Mouse (Mus musculus) neural tube, embryonic 15.5 days (tissue): Measurements from ENCODE around the gene Aplp2. TPM values are rescaled to one million over a fixed set of nuclear protein-coding genes. Genes with fewer than 3 reads are reported as not detected.

Experiments
- ATAC-seq: fragments of 200-750 bp; cut with Nextera tagmentation; 2 replicates; pipeline ENCODE4 v1.8.0; 2017; ENCODE audit warnings: mild to moderate bottlenecking, moderate TSS enrichment, moderate library complexity; ENCODE audit not compliant: low FRiP score
- H3K27ac ChIP-seq: fragments of 300-500 bp; sonication (generic); replicated peaks from 2 replicates; pipeline ENCODE4 v1.5.1; 2015; ENCODE audit warnings: mild to moderate bottlenecking, inconsistent platforms
- H3K27me3 ChIP-seq: fragments of 300-500 bp; sonication (generic); replicated peaks from 2 replicates; pipeline ENCODE4 v1.6.1; 2015; ENCODE audit warnings: inconsistent platforms
- H3K36me3 ChIP-seq: fragments of 300-500 bp; sonication (generic); 2 replicates; pipeline ENCODE4 v1.6.1; 2015; ENCODE audit warnings: inconsistent platforms
- H3K4me1 ChIP-seq: fragments of 300-500 bp; sonication (generic); 2 replicates; pipeline ENCODE4 v1.6.1; 2015; ENCODE audit warnings: inconsistent platforms
- H3K4me2 ChIP-seq: fragments of 300-500 bp; sonication (generic); 2 replicates; pipeline ENCODE4 v1.6.1; 2015; ENCODE audit warnings: inconsistent platforms, mild to moderate bottlenecking, moderate library complexity
- H3K4me3 ChIP-seq: fragments of 300-500 bp; sonication (generic); replicated peaks from 2 replicates; pipeline ENCODE4 v1.5.1; 2015; ENCODE audit warnings: mild to moderate bottlenecking, inconsistent platforms
- H3K9ac ChIP-seq: fragments of 300-500 bp; sonication (generic); replicated peaks from 2 replicates; pipeline ENCODE4 v1.6.1; 2015; ENCODE audit warnings: mild to moderate bottlenecking, inconsistent platforms
- H3K9me3 ChIP-seq: fragments of 300-500 bp; sonication (generic); replicated peaks from 2 replicates; pipeline ENCODE4 v1.6.1; 2016; ENCODE audit warnings: inconsistent platforms
- WGBS: fragments of 180-500 bp; shearing (Covaris S2); methylation state at CpG from one replicate; pipeline ENCODE4 v1.1.7; 2015; ENCODE audit warnings: mixed read lengths; 5-methylcytosine and 5-hydroxymethylcytosine counted together
- polyA plus RNA-seq: library from polyadenylated mRNA; unstranded; fragments of >200 nt; fragmentation: Nextera tagmentation; extraction: Ambion mirVana; gene quantifications from 2 replicates; pipeline ENCODE4 v1.2.1, GENCODE M21; 2015

The Aplp2 gene
- 450 and 456 TPM in 2 replicates for polyA plus RNA-seq

- Histone ChIP-seq H3K4me3 (peak within 1 kb of the TSS; percentile 95), H3K9ac (peak within 1 kb of the TSS; percentile 89), H3K27me3 (no peaks in the 10 kb centered on the region), H3K36me3 (no peaks in the 10 kb centered on the region), H3K4me2 (peak within 1 kb of the TSS; percentile 80), H3K9me3 (no peaks in the 10 kb centered on the region), H3K4me1 (peaks cover 38% of the 10 kb centered on the region), H3K27ac (peak within 1 kb of the TSS; percentile 96)
- ATAC-seq: peak; percentile 99
- under 1% methylated on average over 60 of the region's 63 CpGs for WGBS
These were observed at the start of gene Aplp2 for GRCm38 (mm10) chr9:31211690-31212499. Gene Aplp2, minus strand, starts transcription at chr9:31211815.

- Histone ChIP-seq H3K9me3 (no peaks in the 10 kb centered on the region), H3K4me2 (no peak overlapping the region), H3K4me3 (no peak overlapping the region), H3K4me1 (no peaks in the 10 kb centered on the region), H3K27me3 (no peaks in the 10 kb centered on the region), H3K27ac (no peak overlapping the region), H3K36me3 (no peaks in the 10 kb centered on the region), H3K9ac (no peak overlapping the region)
- ATAC-seq: no peak
- 46% methylated on average over 4 of the region's 4 CpGs for WGBS
These were observed 48.6 kb upstream of the Aplp2 start for GRCm38 (mm10) chr9:31260219-31260618.

DNA sequence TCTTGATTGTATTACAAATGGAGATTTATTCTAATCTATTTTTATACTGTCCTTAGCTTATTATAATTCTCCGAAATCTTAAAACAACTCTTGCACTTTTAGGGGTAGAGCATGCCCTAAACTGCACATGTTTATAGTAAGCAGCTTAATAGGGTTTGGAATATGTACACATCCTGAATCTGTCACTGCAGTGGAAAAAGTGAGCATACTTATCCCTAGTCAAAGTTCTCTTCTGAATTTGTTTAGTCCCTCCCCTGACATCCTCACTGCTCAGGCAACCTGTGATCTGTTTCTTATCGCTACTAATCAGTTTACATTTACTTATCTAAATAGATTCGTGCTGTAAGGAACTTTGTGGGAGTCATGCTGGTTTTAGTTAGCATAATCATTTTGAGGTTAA lies 46.6 kb upstream of the Aplp2 start:
- Histone ChIP-seq H3K27me3 (no peaks in the 10 kb centered on the region), H3K36me3 (no peaks in the 10 kb centered on the region), H3K27ac (no peak overlapping the region)

DNA sequence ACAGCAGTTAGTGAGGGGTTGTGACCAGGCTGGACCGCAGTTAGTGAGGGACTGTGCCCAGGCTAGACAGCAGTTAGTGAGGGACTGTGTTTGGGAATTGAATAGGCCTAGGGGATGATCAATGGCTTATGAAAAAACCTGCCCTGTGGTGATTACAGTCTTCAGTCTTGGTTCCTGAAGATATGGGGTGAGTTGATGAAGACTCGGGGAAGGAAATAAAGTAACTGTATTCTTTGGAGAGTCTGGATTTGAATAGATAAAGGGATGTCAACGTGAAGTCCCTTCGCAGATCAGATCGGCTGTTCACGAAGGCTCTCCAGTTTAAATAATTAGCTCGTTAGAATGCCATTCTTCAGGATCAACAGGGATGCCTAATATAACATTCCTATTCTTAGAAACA lies 44.3 kb upstream of the Aplp2 start:
- Histone ChIP-seq H3K4me3 (no peak overlapping the region), H3K9ac (no peak overlapping the region), H3K9me3 (no peaks in the 10 kb centered on the region), H3K27ac (no peak overlapping the region), H3K4me2 (no peak overlapping the region), H3K36me3 (no peaks in the 10 kb centered on the region), H3K27me3 (no peaks in the 10 kb centered on the region), H3K4me1 (no peaks in the 10 kb centered on the region)
- no peak for ATAC-seq
- 72% methylated on average over 7 of the region's 7 CpGs for WGBS

More for the DNA sequence above, 46.6 kb upstream of the Aplp2 start:
- no peak for ATAC-seq
- WGBS: 84% methylated on average over 3 of the region's 3 CpGs
- no peak overlapping the region for H3K4me2 ChIP-seq
- no peaks in the 10 kb centered on the region for H3K9me3 ChIP-seq
- H3K4me1 ChIP-seq: no peaks in the 10 kb centered on the region
- no peak overlapping the region for H3K4me3 ChIP-seq
- no peak overlapping the region for H3K9ac ChIP-seq

GRCm38 (mm10) chr9:31254697-31255004 lies 43.0 kb upstream of the Aplp2 start:
- no peaks in the 10 kb centered on the region for H3K36me3 ChIP-seq
- no peaks in the 10 kb centered on the region for H3K9me3 ChIP-seq
- H3K9ac ChIP-seq: no peak overlapping the region
- H3K4me1 ChIP-seq: no peaks in the 10 kb centered on the region
- no peak overlapping the region for H3K4me3 ChIP-seq
- no peak overlapping the region for H3K27ac ChIP-seq
- no peaks in the 10 kb centered on the region for H3K27me3 ChIP-seq
- 95% methylated on average over 7 of the region's 7 CpGs for WGBS
- no peak overlapping the region for H3K4me2 ChIP-seq
- ATAC-seq: no peak

DNA sequence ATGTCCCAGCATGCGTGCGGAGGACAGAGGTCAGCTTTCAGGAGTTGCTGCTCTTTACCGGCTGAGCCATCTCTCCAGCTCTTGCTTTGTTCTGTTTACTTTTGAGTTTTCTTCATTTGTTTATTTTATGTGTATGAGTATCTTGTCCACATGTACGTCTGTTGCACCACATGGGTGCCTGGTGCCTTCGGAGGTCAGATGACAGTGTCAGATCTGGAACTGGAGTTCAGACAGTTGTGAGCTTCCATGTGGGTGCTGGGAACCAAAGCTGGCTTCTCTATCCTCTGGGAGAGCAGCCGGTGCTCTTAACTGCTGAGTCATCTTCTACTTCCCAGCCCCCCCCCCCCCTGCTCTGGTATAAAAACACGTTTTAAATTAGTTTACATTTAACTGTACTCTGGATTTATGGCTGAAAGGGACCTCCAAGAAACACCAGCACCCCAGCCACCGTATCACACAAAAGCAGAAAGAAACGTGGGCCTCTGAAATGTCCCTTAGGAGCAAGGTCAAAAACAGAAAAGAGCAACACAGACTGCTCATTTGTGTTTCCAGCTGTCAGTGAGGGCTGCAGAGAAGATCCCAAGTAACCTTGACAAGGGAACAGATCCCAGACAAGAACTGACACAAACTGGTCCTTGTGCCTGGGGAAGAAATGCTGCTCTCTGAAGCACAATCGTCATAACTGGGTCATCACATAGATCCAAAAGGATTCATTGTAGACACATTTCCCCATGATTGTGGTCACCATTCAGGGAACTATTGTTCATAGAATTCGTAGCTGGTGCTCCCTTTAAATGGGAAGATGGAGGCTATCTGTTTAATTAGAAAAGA lies 42.5 kb upstream of the Aplp2 start:
- H3K4me2 ChIP-seq: no peak overlapping the region
- H3K27ac ChIP-seq: no peak overlapping the region
- H3K27me3 ChIP-seq: no peaks in the 10 kb centered on the region
- H3K36me3 ChIP-seq: no peaks in the 10 kb centered on the region
- ATAC-seq: no peak
- H3K4me3 ChIP-seq: no peak overlapping the region
- no peak overlapping the region for H3K9ac ChIP-seq
- no peaks in the 10 kb centered on the region for H3K4me1 ChIP-seq
- WGBS: 75% methylated on average over 11 of the region's 11 CpGs
- H3K9me3 ChIP-seq: no peaks in the 10 kb centered on the region

GRCm38 (mm10) chr9:31253311-31253734 lies 41.7 kb upstream of the Aplp2 start:
- Histone ChIP-seq H3K36me3 (no peaks in the 10 kb centered on the region), H3K4me1 (no peaks in the 10 kb centered on the region), H3K4me2 (peak overlapping the region; percentile 5; the same call in 1 of the 2 replicates), H3K4me3 (no peak overlapping the region), H3K27ac (no peak overlapping the region), H3K9ac (no peak overlapping the region), H3K9me3 (no peaks in the 10 kb centered on the region), H3K27me3 (no peaks in the 10 kb centered on the region)
- ATAC-seq: no peak
- WGBS: 75% methylated on average over 10 of the region's 10 CpGs

- H3K9ac ChIP-seq: no peak overlapping the region
- no peak overlapping the region for H3K4me2 ChIP-seq
- no peak for ATAC-seq
- no peaks in the 10 kb centered on the region for H3K4me1 ChIP-seq
- H3K4me3 ChIP-seq: no peak overlapping the region
- WGBS: 82% methylated on average over 10 of the region's 10 CpGs
- no peaks in the 10 kb centered on the region for H3K36me3 ChIP-seq
- no peaks in the 10 kb centered on the region for H3K27me3 ChIP-seq
- H3K27ac ChIP-seq: no peak overlapping the region
- no peaks in the 10 kb centered on the region for H3K9me3 ChIP-seq
These were observed 40.7 kb upstream of the Aplp2 start for GRCm38 (mm10) chr9:31252182-31252799.

DNA sequence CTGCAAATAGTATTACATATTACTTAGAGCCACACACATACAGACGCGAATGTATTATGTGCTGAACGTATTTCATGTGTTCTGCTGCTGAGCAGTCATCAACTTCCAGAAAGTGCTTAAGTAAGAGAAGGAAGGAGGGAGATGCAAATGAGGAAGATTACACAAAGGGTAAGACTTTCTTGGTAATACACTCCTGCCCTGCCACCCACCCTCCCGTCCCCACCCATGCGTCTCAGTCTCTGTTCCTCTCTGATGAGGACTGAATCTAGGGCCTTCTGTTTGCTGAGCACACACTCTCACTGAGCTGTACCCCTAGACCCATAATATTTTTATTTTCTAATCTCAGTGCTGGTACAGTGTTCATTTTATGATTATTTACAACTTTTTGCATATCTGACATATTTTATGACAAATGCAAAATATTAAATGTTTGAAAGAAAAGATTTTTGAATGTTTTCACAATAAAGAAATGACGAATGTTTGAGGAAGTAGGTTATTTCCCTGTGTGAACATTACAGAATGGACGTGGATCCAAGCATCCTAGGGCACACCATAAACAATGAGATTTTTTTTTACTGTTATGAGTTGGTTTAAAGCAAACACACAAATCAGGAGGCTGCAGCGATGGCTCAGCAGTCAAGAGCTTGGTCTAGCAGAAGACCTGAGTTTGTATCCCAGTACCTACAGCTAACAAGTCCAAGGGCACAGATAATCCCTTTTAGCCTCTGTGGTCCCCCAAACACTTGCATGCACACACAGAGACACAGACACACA lies 36.0 kb upstream of the Aplp2 start:
- H3K9ac ChIP-seq: no peak overlapping the region
- H3K4me2 ChIP-seq: no peak overlapping the region
- no peaks in the 10 kb centered on the region for H3K27me3 ChIP-seq
- no peak overlapping the region for H3K4me3 ChIP-seq
- no peak for ATAC-seq
- peaks cover 9% of the 10 kb centered on the region for H3K4me1 ChIP-seq
- 76% methylated on average over 8 of the region's 8 CpGs for WGBS
- H3K9me3 ChIP-seq: no peaks in the 10 kb centered on the region
- no peak overlapping the region for H3K27ac ChIP-seq
- H3K36me3 ChIP-seq: no peaks in the 10 kb centered on the region

DNA sequence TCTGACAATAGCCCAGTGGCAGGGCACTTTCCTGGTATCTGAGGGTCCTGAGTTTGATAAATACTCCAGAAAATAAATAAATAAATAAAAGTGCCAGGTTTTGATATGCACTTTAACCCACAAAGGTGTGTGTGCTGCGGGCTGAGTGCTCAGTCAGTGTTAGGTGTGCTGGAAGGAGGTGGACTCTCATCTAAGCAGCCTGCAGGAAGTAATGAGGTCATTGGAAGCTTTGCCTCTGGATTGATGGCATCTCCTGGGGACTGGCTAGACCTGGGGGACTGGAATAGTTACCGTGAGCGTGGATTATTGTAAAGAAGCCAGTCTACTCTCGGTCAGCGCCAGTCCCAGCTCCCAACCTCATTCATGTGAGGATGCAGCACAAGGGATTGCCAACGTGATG lies 34.8 kb upstream of the Aplp2 start:
- Histone ChIP-seq H3K9me3 (no peaks in the 10 kb centered on the region), H3K9ac (no peak overlapping the region), H3K4me3 (no peak overlapping the region), H3K36me3 (no peaks in the 10 kb centered on the region), H3K27me3 (no peaks in the 10 kb centered on the region), H3K27ac (no peak overlapping the region), H3K4me2 (no peak overlapping the region), H3K4me1 (peaks cover 9% of the 10 kb centered on the region)
- no peak for ATAC-seq
- 50% methylated on average over 6 of the region's 6 CpGs for WGBS

GRCm38 (mm10) chr9:31245006-31245405 lies 33.4 kb upstream of the Aplp2 start:
- peaks cover 9% of the 10 kb centered on the region for H3K4me1 ChIP-seq
- WGBS: 82% methylated on average over 6 of the region's 6 CpGs
- H3K36me3 ChIP-seq: no peaks in the 10 kb centered on the region
- no peak overlapping the region for H3K4me3 ChIP-seq
- ATAC-seq: no peak
- no peaks in the 10 kb centered on the region for H3K27me3 ChIP-seq
- H3K9me3 ChIP-seq: no peaks in the 10 kb centered on the region
- no peak overlapping the region for H3K9ac ChIP-seq
- H3K27ac ChIP-seq: no peak overlapping the region
- H3K4me2 ChIP-seq: no peak overlapping the region
